In genomic region chr8:119988087-119988486, GRCm38 (mm10) we compare ENCODE assay signal across 11 mouse cellular contexts. TPM values are rescaled to one million over a fixed set of nuclear protein-coding genes. Genes with fewer than 3 reads are reported as not detected.
DNase-seq lines count a peak whose midpoint lies in the region; ATAC-seq and TF ChIP-seq lines count a peak whose summit lies in the region.
"Had no signal": no experiment of that assay in that cellular context is flagged by ENCODE, and none has a peak within 500 bp of the region (broad histone marks: within the 10 kb centered on the region; RNA-seq: fewer than 3 reads in every experiment).

No protein-coding gene starts in this region.

- H3K4me2 ChIP-seq in lung, postnatal 0 days (replicated peaks; ENCODE audit: low read depth, low read length) = no peak overlapping the region
- no peak overlapping the region for H3K4me2 ChIP-seq in forebrain, embryonic 15.5 days (replicated peaks)
- H3K4me2 ChIP-seq: hindbrain, embryonic 14.5 days; limb, embryonic 15.5 days had no signal

- H3K36me3 ChIP-seq in lung, postnatal 0 days (ENCODE audit: insufficient read depth, low read length) = no peaks in the 10 kb centered on the region
- no peaks in the 10 kb centered on the region for H3K36me3 ChIP-seq in forebrain, embryonic 15.5 days
- H3K36me3 ChIP-seq: limb, embryonic 15.5 days had no signal

- H3K9me3 ChIP-seq in lung, postnatal 0 days (ENCODE audit: low read length) = no peaks in the 10 kb centered on the region
- no peaks in the 10 kb centered on the region for H3K9me3 ChIP-seq in forebrain, embryonic 15.5 days
- H3K9me3 ChIP-seq: limb, embryonic 15.5 days had no signal

- no peak overlapping the region for H3K4me3 ChIP-seq in cerebellum, adult 2 months (replicated peaks; ENCODE audit: insufficient read depth, low read depth, low read length)
- no peak overlapping the region for H3K4me3 ChIP-seq in lung, postnatal 0 days (ENCODE audit: low read depth, low read length)
- no peak overlapping the region for H3K4me3 ChIP-seq in forebrain, embryonic 15.5 days
- H3K4me3 ChIP-seq: limb, embryonic 15.5 days had no signal

- H3K27ac ChIP-seq in cerebellum, adult 2 months (ENCODE audit: insufficient read depth, low read length) = no peak overlapping the region
- no peak overlapping the region for H3K27ac ChIP-seq in lung, postnatal 0 days (ENCODE audit: low read length)
- no peak overlapping the region for H3K27ac ChIP-seq in forebrain, embryonic 15.5 days (replicated peaks)
- H3K27ac ChIP-seq: hindbrain, embryonic 14.5 days; limb, embryonic 15.5 days; macrophage had no signal

- H3K4me1 ChIP-seq in cerebellum, adult 2 months (ENCODE audit: control insufficient read depth, insufficient read depth, low read length) = peaks cover 8% of the 10 kb centered on the region
- no peaks in the 10 kb centered on the region for H3K4me1 ChIP-seq in lung, postnatal 0 days (ENCODE audit: insufficient read depth, low read depth, low read length)
- peaks cover 7% of the 10 kb centered on the region for H3K4me1 ChIP-seq in forebrain, embryonic 15.5 days

- peak; percentile 58 for ATAC-seq in lung, postnatal 0 days
- ATAC-seq in forebrain, embryonic 15.5 days (replicated peaks) = no peak

- no peaks in the 10 kb centered on the region; the same call in 1 of the 2 replicates for H3K27me3 ChIP-seq in cerebellum, adult 2 months (ENCODE audit: control insufficient read depth, insufficient read depth, low read length)
- peaks cover 15% of the 10 kb centered on the region; the same call in 1 of the 2 replicates for H3K27me3 ChIP-seq in lung, postnatal 0 days (replicated peaks; ENCODE audit: insufficient read depth, low read length)
- peaks cover 13% of the 10 kb centered on the region for H3K27me3 ChIP-seq in forebrain, embryonic 15.5 days

- no peak overlapping the region for H3K9ac ChIP-seq in lung, postnatal 0 days (replicated peaks; ENCODE audit: low read depth)
- H3K9ac ChIP-seq in forebrain, embryonic 15.5 days (replicated peaks) = no peak overlapping the region
- H3K9ac ChIP-seq: hindbrain, embryonic 14.5 days; limb, embryonic 15.5 days had no signal

- no peak for TF ChIP-seq EP300 in lung, postnatal 0 days (IDR thresholded peaks at IDR 0.05)

- peak; percentile 51 to 62 for DNase-seq in cerebellum, adult 2 months
- no peak for DNase-seq in cerebellum, postnatal 4 days (ENCODE audit: low spot score in 2 of 2)
- peak; percentile 51 for DNase-seq in lung, postnatal 0 days (ENCODE audit: low spot score)
- no peak for DNase-seq in lung, postnatal 14 days
- DNase-seq in cerebellum, adult 9-11 months = peak; percentile 20
- peak; percentile 33 to 56 for DNase-seq in kidney, postnatal 4 days
- DNase-seq in frontal cortex, postnatal 10 days (ENCODE audit: low spot score in 2 of 2) = no peak

- WGBS in cerebellum, adult 2 months = 13% methylated on average over 15 of the region's 15 CpGs
- WGBS in lung, postnatal 0 days = 56% methylated on average over 15 of the region's 15 CpGs
- WGBS in forebrain, embryonic 15.5 days = 71% methylated on average over 15 of the region's 15 CpGs

- TF ChIP-seq POLR2A in cerebellum, adult 2 months (IDR thresholded peaks at IDR 0.05; ENCODE audit: borderline replicate concordance, insufficient read depth, low read length) = no peak

- no peak for TF ChIP-seq CTCF in cerebellum, adult 2 months (IDR thresholded peaks at IDR 0.05; ENCODE audit: borderline replicate concordance, insufficient read depth, low read depth, low read length)
- no peak for TF ChIP-seq CTCF in lung, postnatal 0 days (IDR thresholded peaks at IDR 0.05)

RNA-seq across cellular contexts. Expression of gene Crispld2, which starts 4.2 kb away (rescaled TPM):
- polyA plus RNA-seq in cerebellum, adult 2 months (2012; rRNA removed) = 2.4 and 2.6 TPM in 2 replicates
- polyA plus RNA-seq in lung, postnatal 0 days (2015; fragmentation: Nextera tagmentation; extraction: Ambion mirVana) = 9.7 and 16.8 TPM in 2 replicates
- 1.1 and 1.2 TPM in 2 replicates for polyA plus RNA-seq in forebrain, embryonic 15.5 days (2015; fragmentation: Nextera tagmentation; extraction: Ambion mirVana)

Comparison
In these comparisons a context has a peak if more than half of its experiments do, and no peak if none do; other contexts are left out.
1. DNase-seq: peak in cerebellum, adult 2 months (2 of 2), lung, postnatal 0 days (single experiment), cerebellum, adult 9-11 months (single experiment) and kidney, postnatal 4 days (2 of 2); none in cerebellum, postnatal 4 days (0 of 2), lung, postnatal 14 days (single experiment) and frontal cortex, postnatal 10 days (0 of 2).